Mouse (Mus musculus): ENCODE data around the gene Pgm2l1. TPM values are rescaled to one million over a fixed set of nuclear protein-coding genes. Genes with fewer than 3 reads are reported as not detected.
A peak's percentile ranks its signal among the peaks of the same experiment; 100 is the strongest.

The Pgm2l1 gene
- polyA plus RNA-seq, 1 experiment from 2014 or later = 9.5 TPM

- Histone ChIP-seq H3K27ac (no peak overlapping the region), H3K9ac (no peak overlapping the region), H3K9me3 (replicated peaks) (no peaks in the 10 kb centered on the region), H3K36me3 (ENCODE audit: poor library complexity, severe bottlenecking) (no peaks in the 10 kb centered on the region), H3K4me2 (no peak overlapping the region), H3K4me1 (peaks cover 34% of the 10 kb centered on the region), H3K4me3 (no peak overlapping the region), H3K27me3 (no peaks in the 10 kb centered on the region)
- 91% methylated on average over 9 of the region's 9 CpGs for WGBS
- ATAC-seq = no peak
Measured at GRCm38 (mm10) chr7:100305894-100306293, 78.7 kb downstream of the Pgm2l1 start.

DNA sequence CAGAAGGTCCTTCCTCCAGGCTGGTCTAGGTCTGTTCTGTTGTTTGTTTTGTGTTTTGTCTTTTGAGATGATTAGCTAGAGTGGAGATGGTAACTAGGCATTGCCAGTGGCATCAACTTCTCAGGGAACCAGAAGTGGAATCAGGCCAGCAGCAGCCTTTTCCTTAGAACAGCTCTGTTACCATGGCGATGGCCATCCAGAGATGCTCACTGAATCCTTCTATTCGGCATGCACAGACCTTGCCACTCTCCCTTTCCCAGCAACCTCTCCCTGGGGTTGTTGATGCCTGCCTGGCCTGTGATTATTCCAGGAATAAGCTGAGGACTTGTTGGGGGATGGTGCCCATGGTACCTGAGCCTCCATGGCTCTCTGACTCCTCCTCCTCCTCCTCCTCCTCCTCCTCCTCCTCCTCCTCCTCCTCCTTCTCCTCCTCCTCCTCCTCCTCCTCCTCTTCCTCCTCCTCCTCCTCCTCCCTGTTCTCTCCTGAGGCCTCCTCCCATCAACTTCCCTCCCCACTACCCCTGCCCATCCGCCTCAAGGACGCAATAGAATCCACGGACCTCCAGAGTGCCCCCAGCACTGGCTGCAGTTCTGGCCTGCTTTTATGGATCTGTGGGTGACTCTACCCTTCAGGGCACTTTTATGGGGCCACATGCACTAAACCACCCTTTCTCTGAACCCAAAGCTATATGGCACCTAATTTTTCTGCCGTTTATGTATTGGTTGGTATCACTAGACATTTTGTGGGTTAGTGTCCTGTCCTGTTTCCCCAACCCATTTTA is 80.9 kb downstream of the Pgm2l1 start:
- Histone ChIP-seq H3K9ac (no peak overlapping the region), H3K4me2 (no peak overlapping the region), H3K4me3 (no peak overlapping the region), H3K27ac (peak overlapping the region; percentile 75), H3K9me3 (replicated peaks) (no peaks in the 10 kb centered on the region), H3K27me3 (no peaks in the 10 kb centered on the region), H3K4me1 (peaks cover 37% of the 10 kb centered on the region), H3K36me3 (ENCODE audit: poor library complexity, severe bottlenecking) (no peaks in the 10 kb centered on the region)
- peak; percentile 90 for ATAC-seq
- 55% methylated on average over 6 of the region's 6 CpGs for WGBS

- ATAC-seq = peak; percentile 68; the same call in 1 of the 2 replicates
- no peaks in the 10 kb centered on the region for H3K9me3 ChIP-seq (replicated peaks)
- WGBS = 30% methylated on average over 1 of the region's 1 CpGs
- H3K4me3 ChIP-seq = no peak overlapping the region
- H3K27ac ChIP-seq = peak overlapping the region; percentile 75; the same call in 1 of the 2 replicates
- no peak overlapping the region for H3K9ac ChIP-seq
- H3K4me1 ChIP-seq = peaks cover 37% of the 10 kb centered on the region
- no peaks in the 10 kb centered on the region for H3K27me3 ChIP-seq
- no peak overlapping the region for H3K4me2 ChIP-seq
- H3K36me3 ChIP-seq (ENCODE audit: poor library complexity, severe bottlenecking) = no peaks in the 10 kb centered on the region
Measured at GRCm38 (mm10) chr7:100309216-100309615, 82.0 kb downstream of the Pgm2l1 start.

GRCm38 (mm10) chr7:100309679-100310078 is 82.5 kb downstream of the Pgm2l1 start:
- Histone ChIP-seq H3K4me3 (no peak overlapping the region), H3K36me3 (ENCODE audit: poor library complexity, severe bottlenecking) (no peaks in the 10 kb centered on the region), H3K27me3 (no peaks in the 10 kb centered on the region), H3K27ac (peak overlapping the region; percentile 75), H3K9me3 (replicated peaks) (no peaks in the 10 kb centered on the region), H3K9ac (0 out of 2 replicates have a peak overlapping the region, but pooled peaks have one; percentile 3), H3K4me2 (no peak overlapping the region), H3K4me1 (peaks cover 37% of the 10 kb centered on the region)
- 31% methylated on average over 6 of the region's 6 CpGs for WGBS
- no peak for ATAC-seq

DNA sequence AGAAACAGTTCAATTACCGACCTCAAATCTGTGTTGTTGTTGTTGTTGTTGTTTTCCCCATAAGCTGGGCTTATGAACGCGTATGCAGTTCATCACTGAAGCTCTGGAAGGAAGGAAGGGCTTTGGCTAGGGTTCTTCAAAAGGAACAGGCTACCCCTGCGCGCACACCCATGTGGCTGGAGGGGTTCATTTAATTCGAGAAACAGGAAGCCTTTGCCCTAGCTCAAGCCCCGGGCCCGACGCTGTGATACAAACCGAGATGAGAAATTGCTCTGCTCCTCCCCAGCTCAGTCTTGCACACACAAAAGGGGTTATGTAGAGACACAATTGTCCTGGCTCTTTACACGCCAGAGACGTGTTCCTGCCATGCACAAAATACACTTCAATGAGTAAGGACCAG is 83.1 kb downstream of the Pgm2l1 start:
- 0 out of 2 replicates have a peak overlapping the region, but pooled peaks have one; percentile 3 for H3K9ac ChIP-seq
- H3K4me2 ChIP-seq = no peak overlapping the region
- 76% methylated on average over 12 of the region's 12 CpGs for WGBS
- no peak overlapping the region for H3K4me3 ChIP-seq
- H3K27ac ChIP-seq = peak overlapping the region; percentile 75; the same call in 1 of the 2 replicates
- no peaks in the 10 kb centered on the region for H3K27me3 ChIP-seq
- H3K36me3 ChIP-seq (ENCODE audit: poor library complexity, severe bottlenecking) = no peaks in the 10 kb centered on the region
- no peak for ATAC-seq
- no peaks in the 10 kb centered on the region for H3K9me3 ChIP-seq (replicated peaks)
- peaks cover 37% of the 10 kb centered on the region for H3K4me1 ChIP-seq

DNA sequence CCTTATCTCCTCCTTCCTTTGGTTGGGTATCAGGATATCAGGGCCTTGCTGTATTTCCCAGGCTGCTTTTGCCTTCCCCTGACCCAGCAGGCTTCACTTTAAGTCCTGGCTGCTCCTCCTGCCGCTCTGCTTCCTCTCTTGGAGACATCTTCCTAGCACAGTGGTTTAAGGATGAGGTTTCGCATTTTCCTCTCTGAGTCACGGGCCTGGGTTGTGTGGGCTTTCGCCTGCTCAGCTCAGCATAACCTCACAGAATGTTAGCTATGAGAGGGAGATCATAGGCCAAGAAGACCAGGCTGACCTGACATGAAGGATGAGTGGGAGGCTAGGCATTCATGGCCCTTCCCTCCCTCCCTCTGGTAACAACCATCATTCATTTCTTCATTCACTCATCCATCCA is 85.5 kb downstream of the Pgm2l1 start:
- Histone ChIP-seq H3K9ac (no peak overlapping the region), H3K36me3 (ENCODE audit: poor library complexity, severe bottlenecking) (no peaks in the 10 kb centered on the region), H3K27ac (no peak overlapping the region), H3K4me3 (no peak overlapping the region), H3K4me1 (peaks cover 32% of the 10 kb centered on the region), H3K27me3 (no peaks in the 10 kb centered on the region), H3K4me2 (no peak overlapping the region), H3K9me3 (replicated peaks) (no peaks in the 10 kb centered on the region)
- ATAC-seq = no peak
- 91% methylated on average over 4 of the region's 4 CpGs for WGBS

GRCm38 (mm10) chr7:100316924-100317323 is 89.7 kb downstream of the Pgm2l1 start:
- ATAC-seq = no peak
- H3K27me3 ChIP-seq = no peaks in the 10 kb centered on the region
- 93% methylated on average over 8 of the region's 8 CpGs for WGBS
- H3K4me2 ChIP-seq = no peak overlapping the region
- no peak overlapping the region for H3K4me3 ChIP-seq
- no peaks in the 10 kb centered on the region for H3K9me3 ChIP-seq (replicated peaks)
- H3K9ac ChIP-seq = no peak overlapping the region
- no peaks in the 10 kb centered on the region for H3K36me3 ChIP-seq (ENCODE audit: poor library complexity, severe bottlenecking)
- H3K4me1 ChIP-seq = no peaks in the 10 kb centered on the region
- H3K27ac ChIP-seq = no peak overlapping the region

GRCm38 (mm10) chr7:100317534-100317933 is 90.3 kb downstream of the Pgm2l1 start:
- H3K4me2 ChIP-seq = no peak overlapping the region
- H3K4me1 ChIP-seq = no peaks in the 10 kb centered on the region
- no peaks in the 10 kb centered on the region for H3K27me3 ChIP-seq
- H3K9ac ChIP-seq = no peak overlapping the region
- no peak overlapping the region for H3K4me3 ChIP-seq
- ATAC-seq = no peak
- H3K27ac ChIP-seq = no peak overlapping the region
- H3K9me3 ChIP-seq (replicated peaks) = no peaks in the 10 kb centered on the region
- no peaks in the 10 kb centered on the region for H3K36me3 ChIP-seq (ENCODE audit: poor library complexity, severe bottlenecking)
- WGBS = 96% methylated on average over 5 of the region's 5 CpGs

DNA sequence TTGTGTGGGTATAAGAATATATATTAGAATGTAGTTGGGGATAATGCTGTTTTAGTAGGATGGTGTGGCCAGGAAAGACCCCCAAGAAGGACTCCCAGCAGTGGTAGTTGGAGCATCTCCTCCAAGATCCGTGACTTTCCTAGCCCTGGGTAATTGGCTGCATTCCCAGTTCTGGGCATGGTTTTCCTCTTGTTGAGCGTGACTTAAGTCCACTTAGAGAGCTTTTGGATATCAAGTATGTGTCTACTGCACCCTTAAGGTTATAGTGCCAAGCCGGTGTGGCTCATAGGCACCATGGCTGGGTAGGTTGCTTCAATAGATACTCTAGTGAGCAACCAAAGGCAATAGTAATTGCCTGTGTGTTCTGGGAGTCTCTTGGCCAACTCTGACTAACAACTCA is 96.5 kb downstream of the Pgm2l1 start:
- Histone ChIP-seq H3K4me3 (no peak overlapping the region), H3K36me3 (ENCODE audit: poor library complexity, severe bottlenecking) (peaks cover 39% of the 10 kb centered on the region), H3K27me3 (no peaks in the 10 kb centered on the region), H3K9me3 (replicated peaks) (no peaks in the 10 kb centered on the region), H3K9ac (no peak overlapping the region), H3K4me1 (no peaks in the 10 kb centered on the region), H3K4me2 (no peak overlapping the region), H3K27ac (no peak overlapping the region)
- WGBS = 93% methylated on average over 3 of the region's 3 CpGs
- no peak for ATAC-seq

DNA sequence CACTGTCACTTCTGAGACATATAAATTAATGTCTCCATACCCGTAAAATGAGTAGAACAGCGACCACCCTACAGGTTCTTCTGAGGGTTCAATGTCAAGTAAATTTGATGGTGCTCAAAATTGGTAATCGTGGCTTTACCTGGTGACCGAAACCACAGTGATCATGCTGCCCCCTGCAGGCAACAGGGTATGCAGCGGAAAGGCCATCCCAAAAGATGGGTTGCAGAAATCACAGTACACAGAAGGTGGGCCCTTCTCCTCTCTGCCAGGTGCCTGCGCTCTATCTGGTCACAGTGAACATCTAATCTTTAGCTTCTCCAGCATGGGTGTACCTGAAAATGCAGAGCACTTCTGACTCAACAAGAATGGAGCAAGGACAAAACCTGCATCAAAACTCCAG is 98.3 kb downstream of the Pgm2l1 start:
- Histone ChIP-seq H3K9me3 (replicated peaks) (no peaks in the 10 kb centered on the region), H3K4me3 (no peak overlapping the region), H3K9ac (no peak overlapping the region), H3K27me3 (no peaks in the 10 kb centered on the region), H3K4me1 (no peaks in the 10 kb centered on the region), H3K36me3 (ENCODE audit: poor library complexity, severe bottlenecking) (peaks cover 54% of the 10 kb centered on the region), H3K4me2 (no peak overlapping the region), H3K27ac (no peak overlapping the region)
- 82% methylated on average over 6 of the region's 6 CpGs for WGBS
- no peak for ATAC-seq

DNA sequence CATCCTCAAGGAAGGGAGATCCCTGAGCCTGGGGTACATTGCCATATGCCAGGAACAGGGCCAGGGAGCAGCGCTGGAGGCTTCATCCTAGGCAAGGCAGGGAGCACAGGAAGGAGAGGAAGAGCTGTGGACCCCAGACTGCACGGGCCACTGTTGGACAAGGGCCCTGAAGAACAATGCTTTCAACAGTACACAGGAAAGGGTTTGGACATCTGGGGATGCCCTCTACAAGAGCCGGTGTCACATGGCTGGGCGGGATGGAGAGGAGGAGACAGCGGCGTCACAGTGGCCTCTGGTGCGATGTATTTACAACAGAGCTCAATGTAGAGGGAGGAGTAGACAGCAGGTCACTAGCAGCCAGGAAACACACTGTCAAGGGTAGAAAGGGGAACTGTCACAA is 100.3 kb downstream of the Pgm2l1 start:
- no peak overlapping the region for H3K27ac ChIP-seq
- no peak for ATAC-seq
- peaks cover 74% of the 10 kb centered on the region for H3K36me3 ChIP-seq (ENCODE audit: poor library complexity, severe bottlenecking)
- H3K9ac ChIP-seq = no peak overlapping the region
- no peak overlapping the region for H3K4me2 ChIP-seq
- H3K4me1 ChIP-seq = no peaks in the 10 kb centered on the region
- no peaks in the 10 kb centered on the region for H3K9me3 ChIP-seq (replicated peaks)
- H3K4me3 ChIP-seq = no peak overlapping the region
- 93% methylated on average over 7 of the region's 7 CpGs for WGBS
- no peaks in the 10 kb centered on the region for H3K27me3 ChIP-seq
